Mouse (Mus musculus) ovary, adult 18-20 months (tissue): ENCODE data around the gene Gnaq.

Source experiments
- DNase-seq: peaks from one replicate; pipeline ENCODE4 v3.0.0; 2022; ENCODE audit warnings: low spot score, mixed read lengths

The Gnaq gene

GRCm38 (mm10) chr19:16319986-16320385, 187.4 kb downstream of the Gnaq start:
- DNase-seq = no peak

DNA sequence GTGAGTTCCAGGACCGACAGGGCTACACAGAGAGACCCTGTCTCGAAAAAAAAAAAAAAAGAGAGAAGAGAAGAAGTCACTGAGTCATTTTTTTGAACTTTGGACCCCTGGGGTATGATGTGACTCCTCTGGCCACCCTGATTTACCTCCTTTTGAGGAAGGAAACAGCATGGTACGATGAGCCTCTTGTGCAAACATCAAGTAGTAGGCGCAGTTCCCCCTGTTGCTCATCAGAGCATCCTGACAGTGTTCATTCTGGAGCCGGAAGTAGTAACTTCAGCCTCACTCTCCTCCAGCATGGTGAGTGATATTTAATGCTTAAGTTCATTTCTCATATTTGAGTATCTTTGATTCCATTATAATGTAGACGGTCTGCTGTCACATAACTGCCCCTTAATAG, 190.4 kb downstream of the Gnaq start:
- DNase-seq = no peak

DNA sequence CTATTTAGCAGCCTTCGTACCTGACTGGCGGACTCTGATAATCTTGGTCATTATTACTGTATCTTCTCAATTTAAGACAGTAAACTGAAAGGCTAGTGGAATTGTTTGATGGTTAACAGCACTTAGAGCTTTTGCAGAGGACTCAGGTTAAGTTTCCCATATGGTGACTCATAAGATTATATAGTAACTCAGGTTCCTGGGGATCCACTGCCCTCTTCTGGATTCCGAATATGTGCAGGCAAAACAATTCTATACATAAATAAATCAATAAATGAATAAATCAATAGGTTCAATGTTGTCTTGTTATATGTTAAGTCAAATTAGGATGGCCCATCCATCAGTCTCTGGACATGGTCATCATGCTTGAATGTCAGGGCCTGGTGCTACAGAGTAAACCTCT, 191.6 kb downstream of the Gnaq start:
- DNase-seq = no peak

DNA sequence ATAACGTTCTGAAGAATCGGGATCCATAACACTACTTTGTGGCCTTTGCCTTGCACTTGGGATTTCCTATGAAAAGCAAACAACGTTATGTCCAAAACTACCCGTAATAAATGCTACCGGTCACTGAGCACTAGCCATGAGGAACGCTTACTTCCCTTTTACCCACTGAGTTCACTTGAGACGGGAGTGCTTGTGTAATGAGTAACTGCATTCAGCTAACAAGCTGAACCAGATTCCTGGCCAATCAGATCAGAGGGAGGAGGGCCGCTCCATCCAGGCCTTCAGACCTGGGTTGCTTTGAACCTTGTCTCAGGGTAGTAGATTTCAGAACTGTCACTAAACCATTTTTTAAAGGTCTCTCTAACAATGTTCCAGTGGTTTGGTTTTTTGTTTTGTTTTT, 193.3 kb downstream of the Gnaq start:
- peak; percentile 6 for DNase-seq

DNA sequence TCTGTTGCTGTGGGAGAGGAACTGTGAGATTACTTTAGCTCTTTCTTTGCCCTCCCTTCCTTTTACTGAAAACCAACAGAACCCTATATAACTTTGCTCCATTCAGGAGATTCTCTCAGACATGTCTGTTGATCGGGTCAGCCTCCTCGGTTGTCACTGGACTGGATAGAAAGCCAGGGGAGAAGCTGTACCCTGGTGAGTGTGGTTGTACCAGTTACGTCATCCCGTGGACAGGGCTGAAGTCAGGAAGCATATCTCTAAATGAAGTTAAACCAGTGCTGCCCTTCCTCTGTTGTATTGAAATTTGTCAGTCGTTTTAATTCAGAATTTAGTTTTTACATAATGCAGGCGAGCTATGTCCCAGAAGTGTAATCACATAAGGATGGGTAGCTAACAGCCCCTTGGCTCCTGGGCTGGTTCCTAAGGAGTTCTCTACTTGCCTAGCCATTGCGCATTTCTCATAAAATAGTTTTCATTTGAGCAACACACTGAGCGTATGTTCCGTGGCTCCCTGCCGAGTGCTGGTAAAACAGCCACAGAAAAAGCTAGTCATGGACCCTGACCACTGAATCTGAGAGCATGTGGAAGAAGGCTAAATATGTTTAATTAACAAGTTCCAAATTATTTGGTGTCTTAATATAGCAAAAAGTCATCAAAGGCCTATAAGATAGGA, 194.9 kb downstream of the Gnaq start:
- no peak for DNase-seq

- DNase-seq = peak; percentile 41
Observed at GRCm38 (mm10) chr19:16328074-16328850, 195.6 kb downstream of the Gnaq start.

- no peak for DNase-seq
Observed at GRCm38 (mm10) chr19:16329056-16329455, 196.4 kb downstream of the Gnaq start.

GRCm38 (mm10) chr19:16329648-16330047, 197.0 kb downstream of the Gnaq start:
- no peak for DNase-seq

DNA sequence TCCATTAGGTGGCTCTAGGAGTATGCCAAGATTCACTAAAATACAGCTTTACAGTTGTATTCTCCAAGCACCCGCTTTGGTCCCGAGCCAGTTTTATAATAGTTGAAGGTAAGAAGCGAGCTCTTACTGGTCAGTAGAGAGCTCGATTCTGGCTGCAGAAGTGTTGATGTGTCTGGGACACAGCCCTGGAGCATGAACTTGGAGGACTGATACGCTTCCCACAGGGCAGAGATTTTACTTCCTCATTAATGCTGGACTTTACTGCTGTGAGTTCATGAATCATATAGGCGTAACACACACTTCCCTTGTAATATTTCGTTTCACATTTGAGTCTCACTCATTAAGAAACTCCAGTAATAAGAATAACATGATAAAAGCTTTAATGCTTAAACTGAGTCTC, 197.5 kb downstream of the Gnaq start:
- DNase-seq = no peak

DNA sequence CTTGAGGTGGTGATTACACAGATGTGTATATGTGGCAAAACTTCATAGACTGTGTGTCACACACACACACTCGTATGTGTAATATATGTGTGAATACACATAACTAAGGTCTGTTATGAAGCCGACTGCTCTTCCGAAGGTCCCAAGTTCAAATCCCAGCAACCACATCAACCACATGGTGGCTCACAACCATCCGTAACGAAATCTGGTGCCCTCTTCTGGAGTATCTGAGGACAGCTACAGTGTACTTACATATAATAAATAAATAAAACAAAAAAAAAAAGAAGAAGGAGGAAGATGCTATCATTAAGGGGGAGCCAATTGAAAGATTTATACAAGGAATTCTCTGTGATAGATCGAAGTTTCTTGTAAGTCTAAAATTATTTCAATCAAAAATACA, 198.4 kb downstream of the Gnaq start:
- DNase-seq = no peak

DNA sequence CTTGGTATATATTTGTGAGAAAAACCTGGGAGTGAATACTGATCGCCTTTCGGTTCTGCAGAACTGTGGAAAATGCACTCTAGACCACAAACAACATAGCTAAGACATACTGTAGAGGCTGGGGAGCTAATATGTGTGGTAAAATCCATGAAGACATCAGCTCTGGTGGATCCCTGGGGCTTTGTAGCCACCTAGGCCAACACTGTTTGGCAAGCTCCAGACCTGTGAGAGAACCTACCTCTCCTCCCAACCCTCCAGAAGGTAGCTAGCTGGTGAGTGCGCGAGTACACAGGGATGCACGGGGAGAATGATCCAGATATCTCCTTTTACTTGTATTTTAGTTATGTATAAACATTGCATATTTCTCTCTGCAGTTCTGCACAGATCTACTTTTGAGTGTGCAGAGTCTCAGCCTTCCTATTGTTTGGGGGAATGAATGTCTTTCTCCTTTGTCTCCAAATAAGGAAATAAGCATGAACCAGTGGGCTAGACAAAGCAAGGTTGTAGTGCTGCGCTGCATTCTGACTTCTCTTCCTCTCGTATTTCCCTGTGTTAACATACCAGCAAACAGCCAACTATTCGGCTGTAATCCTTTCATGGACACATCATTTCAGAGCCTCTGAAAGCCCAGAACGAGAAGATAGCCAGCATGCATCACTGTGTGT, 205.4 kb downstream of the Gnaq start:
- no peak for DNase-seq

DNA sequence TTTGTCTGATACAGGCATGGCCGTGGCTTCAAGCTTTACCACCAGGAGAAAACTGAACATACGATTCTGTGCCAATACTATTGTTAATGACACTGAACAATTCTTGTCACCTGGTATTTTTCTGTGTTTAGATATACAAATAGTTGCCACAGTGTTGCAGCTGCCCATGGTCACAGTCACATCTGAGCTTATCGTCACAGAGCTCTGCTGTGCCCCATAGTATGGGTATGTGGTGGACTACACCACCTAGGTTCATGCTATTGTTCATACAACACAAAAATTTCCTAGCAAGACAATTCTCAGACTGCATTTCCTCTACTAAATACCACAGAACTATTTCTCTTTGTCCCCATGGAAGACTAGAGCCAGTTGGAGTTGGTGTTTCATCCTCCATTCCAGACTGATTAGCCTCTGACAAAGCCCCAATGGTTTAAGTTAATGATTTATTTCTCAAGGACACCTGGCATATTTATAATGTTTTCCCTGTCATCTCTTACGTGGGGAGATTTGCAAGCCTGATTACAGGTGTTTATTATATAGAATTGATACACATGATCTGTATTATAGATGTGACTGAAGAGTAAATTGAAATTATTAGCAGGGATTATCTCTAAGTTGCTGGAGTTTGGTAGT, 207.4 kb downstream of the Gnaq start:
- DNase-seq = no peak

DNA sequence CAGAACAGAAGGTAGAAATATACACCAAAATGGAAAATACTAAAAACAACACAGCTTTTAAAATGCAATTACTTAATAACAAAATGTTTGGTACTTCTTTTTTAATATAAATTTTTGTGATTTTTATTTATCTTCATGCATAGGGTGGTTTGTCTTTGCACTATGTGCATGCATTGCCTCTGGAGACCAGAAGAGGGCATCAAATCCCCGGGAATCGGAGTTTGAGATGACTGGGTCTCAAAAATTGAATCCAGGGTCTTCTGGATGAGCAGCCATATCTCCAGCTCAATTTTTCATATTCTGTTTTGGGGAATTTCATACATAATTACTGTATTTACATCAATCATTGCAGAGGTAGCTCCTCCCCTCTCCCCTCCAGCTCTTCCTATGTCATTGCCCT, 210.1 kb downstream of the Gnaq start:
- no peak for DNase-seq

DNA sequence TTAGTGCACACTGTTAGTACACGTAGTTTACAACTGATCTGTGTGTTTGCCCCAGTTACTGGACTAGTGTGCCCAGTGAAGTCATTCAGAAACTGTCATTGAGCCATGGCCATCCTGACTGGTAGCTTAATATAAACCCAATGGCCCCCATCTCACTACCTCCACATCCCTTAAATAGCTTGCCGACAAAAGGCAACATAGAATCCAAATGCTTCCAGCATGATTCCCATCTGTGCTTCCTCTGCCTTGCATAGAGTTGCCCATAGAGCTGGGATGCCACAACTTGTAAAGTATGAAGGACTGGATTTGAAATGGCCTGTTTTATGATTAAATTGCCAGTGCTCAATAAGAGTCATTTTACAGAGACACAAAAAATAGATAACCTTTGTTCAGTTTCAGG, 212.9 kb downstream of the Gnaq start:
- no peak for DNase-seq

GRCm38 (mm10) chr19:16347037-16347436, 214.4 kb downstream of the Gnaq start:
- DNase-seq = no peak

- DNase-seq = no peak
Observed at GRCm38 (mm10) chr19:16353701-16354136, 221.1 kb downstream of the Gnaq start.

DNA sequence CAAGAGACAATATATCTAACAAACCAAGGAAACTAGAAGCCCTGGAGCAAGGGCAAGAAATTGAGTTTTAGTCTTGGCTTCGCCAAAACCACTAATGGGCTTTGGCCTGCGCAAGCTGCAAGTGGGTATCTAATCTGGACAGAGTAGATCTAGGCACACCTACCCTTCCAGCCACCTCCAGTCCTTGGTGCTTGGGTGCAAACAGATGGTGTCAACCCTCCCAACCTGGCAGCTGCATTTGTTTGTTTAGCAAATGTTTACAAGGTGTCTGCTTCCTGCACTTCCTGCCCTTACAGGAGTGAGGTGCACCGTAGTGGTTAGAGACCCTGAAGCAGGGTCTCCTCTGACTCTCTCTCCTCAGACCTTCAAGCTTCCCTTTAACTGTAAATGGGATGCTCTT, 225.5 kb downstream of the Gnaq start:
- DNase-seq = no peak

DNA sequence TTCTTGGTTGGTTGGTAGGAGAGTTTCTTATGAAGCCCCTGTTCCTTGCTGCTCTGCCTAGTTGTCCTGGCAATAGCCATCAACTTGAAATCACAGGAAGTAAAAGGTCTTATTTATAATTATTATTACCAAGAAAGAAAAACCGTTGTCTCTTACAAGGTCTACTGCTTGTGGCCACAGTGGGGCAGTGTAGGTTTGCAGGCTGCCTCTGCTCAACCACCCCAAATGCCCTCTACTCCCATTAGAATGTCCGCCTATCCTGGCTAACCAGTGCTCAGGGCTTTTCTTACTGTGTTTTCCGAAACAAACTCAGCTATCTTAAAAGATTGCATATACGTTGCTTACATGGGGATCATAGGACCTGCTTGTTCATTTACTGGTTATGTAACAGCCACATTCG, 226.3 kb downstream of the Gnaq start:
- peak; percentile 19 for DNase-seq

- DNase-seq = no peak
Observed at GRCm38 (mm10) chr19:16366465-16367063, 233.9 kb downstream of the Gnaq start.

DNA sequence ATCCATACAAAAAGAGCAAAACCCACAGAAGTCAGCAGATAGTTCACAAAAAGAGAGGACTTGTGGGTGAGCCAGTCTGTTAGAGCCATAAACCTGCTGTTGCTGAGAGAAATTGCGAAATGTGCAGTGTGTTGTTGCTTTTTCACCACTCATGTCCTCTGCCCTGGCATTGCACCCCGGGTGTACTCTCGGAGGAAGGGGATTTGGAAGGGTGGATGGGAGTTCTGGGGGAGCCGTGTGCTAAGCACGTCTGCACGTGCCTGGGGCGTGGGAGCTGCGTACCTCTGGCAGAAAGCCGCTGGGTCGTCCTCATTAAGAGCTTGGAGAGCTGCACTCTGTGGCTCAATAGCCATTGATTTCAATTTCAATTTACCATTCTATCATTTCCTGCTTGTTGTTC, 234.6 kb downstream of the Gnaq start:
- DNase-seq = peak; percentile 15

DNA sequence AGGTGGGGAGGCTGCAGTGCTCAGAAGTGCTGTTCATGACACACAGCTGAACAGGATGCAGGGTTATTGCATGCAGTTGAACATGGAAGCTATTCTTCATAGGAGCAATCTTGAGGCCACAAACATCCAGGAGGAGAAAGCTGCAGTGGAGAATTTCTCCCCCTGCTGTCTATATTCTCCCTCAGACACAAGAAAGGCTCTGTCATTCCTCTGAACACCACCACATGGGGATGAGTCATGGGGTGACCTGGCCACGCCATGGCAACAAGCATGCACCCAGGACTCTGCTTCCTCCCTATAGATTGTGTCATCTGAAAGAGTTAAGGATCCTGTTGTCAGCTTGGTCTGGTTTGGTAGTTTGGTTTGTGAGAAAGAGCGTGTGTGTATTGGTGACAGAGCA, 239.0 kb downstream of the Gnaq start:
- DNase-seq = no peak

GRCm38 (mm10) chr19:16372752-16373486, 240.3 kb downstream of the Gnaq start:
- DNase-seq = no peak
